Mouse (Mus musculus) spleen, adult 2 months (tissue): ENCODE data around the gene Kcmf1.

Experiments
- CTCF ChIP-seq: fragments of 200-500 bp; IDR thresholded peaks from 2 replicates; pipeline ENCODE4 v1.5.1; 2011; ENCODE audit warnings: mild to moderate bottlenecking, inconsistent platforms; ENCODE audit not compliant: insufficient read depth, insufficient read length, insufficient replicate concordance; ENCODE audit errors: extremely low read depth
- POLR2A ChIP-seq: fragments of 200-500 bp; IDR thresholded peaks from 2 replicates; pipeline ENCODE4 v1.6.1; 2011; ENCODE audit warnings: low read depth, low read length, inconsistent platforms

DNA sequence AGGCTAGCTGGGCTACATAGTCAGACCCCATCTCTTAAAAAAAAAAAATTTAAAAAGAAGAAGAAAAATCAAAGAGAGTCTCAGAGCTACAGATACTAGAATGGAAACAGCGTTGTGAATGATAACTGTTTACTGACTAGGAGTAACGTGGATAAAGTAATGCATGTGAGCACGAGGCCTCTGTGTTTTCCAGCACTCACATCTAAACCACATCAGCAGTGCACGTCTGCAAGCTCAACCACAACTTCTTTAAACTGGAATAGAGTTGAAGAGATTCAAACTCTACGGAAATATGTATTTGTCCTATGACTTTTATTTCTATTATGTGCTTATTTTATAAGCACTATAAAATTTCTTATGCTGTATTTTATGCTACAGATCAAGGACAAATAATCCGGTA, 23.1 kb downstream of the Kcmf1 start:
- TF ChIP-seq POLR2A: no peak
- TF ChIP-seq CTCF: no peak
